Mouse (Mus musculus): ENCODE data around the gene Nprl3. TPM values are rescaled to one million over a fixed set of nuclear protein-coding genes. Genes with fewer than 3 reads are reported as not detected.

Gene Nprl3
- polyA plus RNA-seq, 1 experiment: 118 TPM

DNA sequence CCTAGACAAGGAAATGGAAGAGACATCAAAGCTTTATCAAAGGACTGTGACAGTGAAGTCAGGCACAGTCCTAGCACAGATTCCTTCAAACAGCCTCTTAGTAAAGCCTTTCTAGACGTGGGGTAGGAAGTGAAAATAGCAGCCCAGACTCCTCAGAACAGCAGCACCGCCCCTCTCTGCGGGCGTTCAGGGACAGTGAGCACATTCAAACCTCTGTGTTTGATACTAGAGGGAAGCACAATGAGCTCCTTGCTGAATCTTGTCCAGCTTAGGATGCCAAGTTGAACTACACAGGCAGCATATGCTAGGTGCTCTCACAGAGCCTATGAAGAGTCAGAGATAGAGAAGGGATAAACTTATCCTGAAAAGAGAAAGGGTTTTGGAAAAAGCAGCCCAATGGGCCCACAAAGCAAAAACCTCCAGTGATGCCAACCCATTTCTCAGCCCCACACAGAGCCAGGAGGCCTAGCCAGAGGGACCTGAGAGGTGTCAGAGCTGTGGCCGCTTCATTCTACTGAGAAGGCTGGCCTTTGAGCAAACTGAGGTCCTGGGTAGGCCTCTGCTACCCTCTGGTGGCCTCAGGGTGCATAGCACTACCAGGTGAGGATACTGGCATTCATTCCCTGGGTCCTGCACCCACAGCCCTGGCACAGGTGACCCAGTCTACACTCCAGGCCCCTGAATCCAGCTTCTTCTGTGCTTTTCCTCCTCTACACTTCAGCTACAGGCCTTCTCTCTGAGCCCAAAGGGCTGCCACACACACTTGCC lies 29.2 kb downstream of the Nprl3 start:
- no peak overlapping the region for H3K27ac ChIP-seq (ENCODE audit: control insufficient read depth, insufficient read depth, low read length)
- peak; percentile 93 for TF ChIP-seq CTCF (IDR thresholded peaks at IDR 0.05; ENCODE audit: borderline replicate concordance, control insufficient read depth, extremely low read depth, insufficient read depth, low read length, poor library complexity)
- TF ChIP-seq POLR2A (IDR thresholded peaks at IDR 0.05; ENCODE audit: control insufficient read depth, extremely low read depth, insufficient read depth, low read length, poor library complexity): no peak
- DNase-seq: peak; percentile 79
- H3K27me3 ChIP-seq (ENCODE audit: control insufficient read depth, insufficient read depth, low read length): no peaks in the 10 kb centered on the region
- H3K4me3 ChIP-seq (ENCODE audit: control insufficient read depth, insufficient read depth, low read length): no peak overlapping the region
- H3K4me1 ChIP-seq (replicated peaks; ENCODE audit: control insufficient read depth, insufficient read depth, low read length): no peaks in the 10 kb centered on the region; the same call in none of the 2 replicates
- WGBS: 82% methylated on average over 5 of the region's 5 CpGs
- H3K36me3 ChIP-seq (ENCODE audit: control insufficient read depth, insufficient read depth, low read length): peaks cover 8% of the 10 kb centered on the region

DNA sequence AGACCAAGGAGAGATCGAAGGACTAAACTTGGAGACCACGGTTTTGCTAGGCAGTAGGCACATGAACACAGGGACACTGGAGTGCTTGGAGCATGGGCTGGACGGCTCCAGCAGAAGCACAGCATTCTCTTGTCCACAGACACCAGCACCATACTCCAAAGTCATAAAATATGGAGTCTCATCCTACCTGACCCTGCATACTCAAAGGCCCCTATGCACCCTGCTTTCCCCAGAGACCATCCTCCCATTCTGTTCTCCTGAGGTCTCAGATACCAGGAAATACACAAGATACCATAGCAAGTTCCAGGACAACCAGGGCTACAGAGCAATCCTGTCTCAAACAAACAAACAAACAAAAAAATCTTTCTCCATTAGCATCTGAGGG lies 30.1 kb downstream of the Nprl3 start:
- 97% methylated on average over 3 of the region's 3 CpGs for WGBS
- Histone ChIP-seq H3K36me3 (ENCODE audit: control insufficient read depth, insufficient read depth, low read length) (peaks cover 10% of the 10 kb centered on the region), H3K27ac (ENCODE audit: control insufficient read depth, insufficient read depth, low read length) (no peak overlapping the region), H3K4me1 (replicated peaks; ENCODE audit: control insufficient read depth, insufficient read depth, low read length) (no peaks in the 10 kb centered on the region; the same call in 1 of the 2 replicates), H3K27me3 (ENCODE audit: control insufficient read depth, insufficient read depth, low read length) (no peaks in the 10 kb centered on the region), H3K4me3 (ENCODE audit: control insufficient read depth, insufficient read depth, low read length) (no peak overlapping the region)
- TF ChIP-seq POLR2A (IDR thresholded peaks at IDR 0.05; ENCODE audit: control insufficient read depth, extremely low read depth, insufficient read depth, low read length, poor library complexity): no peak
- no peak for TF ChIP-seq CTCF (IDR thresholded peaks at IDR 0.05; ENCODE audit: borderline replicate concordance, control insufficient read depth, extremely low read depth, insufficient read depth, low read length, poor library complexity)
- DNase-seq: no peak

DNA sequence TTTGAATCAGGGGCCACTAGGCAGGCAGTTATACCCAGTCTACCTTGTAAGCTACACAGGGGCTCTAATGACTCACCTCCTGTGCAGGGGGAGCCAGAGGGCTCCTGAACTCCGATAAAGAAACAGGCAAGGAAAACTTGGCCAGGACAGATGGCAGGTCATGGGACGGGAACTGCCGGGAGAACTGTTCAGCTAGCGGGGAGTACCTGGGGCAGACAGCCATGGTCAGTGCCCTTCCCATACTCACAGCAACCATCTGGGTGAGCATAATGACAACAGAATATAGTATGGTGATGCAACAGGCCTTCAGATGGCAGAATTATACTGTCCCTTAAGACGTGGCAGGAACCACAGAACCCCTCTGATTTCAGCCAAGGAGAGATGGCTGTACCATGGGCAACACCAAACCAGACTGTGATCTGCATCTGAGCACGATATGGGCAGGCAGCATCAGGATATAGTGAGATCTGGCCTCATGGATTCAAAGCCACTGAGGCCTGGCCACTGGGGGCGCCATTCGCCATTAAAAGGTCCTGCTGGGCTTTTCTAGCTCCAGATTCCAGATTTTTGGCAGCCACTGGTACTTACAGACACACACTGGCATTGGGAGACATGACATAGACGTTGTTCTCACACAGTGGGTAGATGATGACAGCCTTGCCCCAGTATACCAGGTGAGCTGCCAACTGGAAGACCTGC lies 30.6 kb downstream of the Nprl3 start:
- H3K36me3 ChIP-seq (ENCODE audit: control insufficient read depth, insufficient read depth, low read length): peaks cover 14% of the 10 kb centered on the region
- no peaks in the 10 kb centered on the region for H3K27me3 ChIP-seq (ENCODE audit: control insufficient read depth, insufficient read depth, low read length)
- WGBS: 88% methylated on average over 9 of the region's 9 CpGs
- peak; percentile 37 for DNase-seq
- TF ChIP-seq CTCF (IDR thresholded peaks at IDR 0.05; ENCODE audit: borderline replicate concordance, control insufficient read depth, extremely low read depth, insufficient read depth, low read length, poor library complexity) (peak; percentile 24; the same call in 1 of the 2 replicates), POLR2A (IDR thresholded peaks at IDR 0.05; ENCODE audit: control insufficient read depth, extremely low read depth, insufficient read depth, low read length, poor library complexity) (no peak)
- H3K4me1 ChIP-seq (replicated peaks; ENCODE audit: control insufficient read depth, insufficient read depth, low read length): no peaks in the 10 kb centered on the region; the same call in 1 of the 2 replicates
- no peak overlapping the region for H3K27ac ChIP-seq (ENCODE audit: control insufficient read depth, insufficient read depth, low read length)
- H3K4me3 ChIP-seq (ENCODE audit: control insufficient read depth, insufficient read depth, low read length): no peak overlapping the region

DNA sequence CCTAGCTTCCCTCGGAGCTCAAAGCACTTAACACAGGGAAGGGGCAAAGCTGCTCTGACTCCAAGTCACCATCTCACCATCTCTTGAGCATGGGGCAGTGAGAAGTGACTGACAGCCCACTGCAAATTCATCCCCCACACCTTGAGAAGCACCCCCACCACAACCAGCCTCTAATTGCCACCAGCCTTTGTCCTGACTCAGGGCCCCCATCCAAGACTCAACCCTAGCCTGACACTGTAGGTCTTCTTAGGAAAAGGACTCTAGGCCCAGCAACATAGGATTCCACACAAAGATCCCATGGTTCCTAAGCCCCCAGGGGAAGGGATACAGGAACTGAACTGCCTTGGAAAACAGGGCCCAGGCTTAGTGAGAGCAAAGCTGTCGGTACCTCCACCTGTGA lies 31.4 kb downstream of the Nprl3 start:
- no peak for DNase-seq
- Histone ChIP-seq H3K27me3 (ENCODE audit: control insufficient read depth, insufficient read depth, low read length) (no peaks in the 10 kb centered on the region), H3K4me3 (ENCODE audit: control insufficient read depth, insufficient read depth, low read length) (no peak overlapping the region), H3K36me3 (ENCODE audit: control insufficient read depth, insufficient read depth, low read length) (peaks cover 18% of the 10 kb centered on the region; the same call in 1 of the 2 replicates), H3K27ac (ENCODE audit: control insufficient read depth, insufficient read depth, low read length) (no peak overlapping the region), H3K4me1 (replicated peaks; ENCODE audit: control insufficient read depth, insufficient read depth, low read length) (no peaks in the 10 kb centered on the region; the same call in 1 of the 2 replicates)
- TF ChIP-seq CTCF (IDR thresholded peaks at IDR 0.05; ENCODE audit: borderline replicate concordance, control insufficient read depth, extremely low read depth, insufficient read depth, low read length, poor library complexity): no peak
- no peak for TF ChIP-seq POLR2A (IDR thresholded peaks at IDR 0.05; ENCODE audit: control insufficient read depth, extremely low read depth, insufficient read depth, low read length, poor library complexity)
- 97% methylated on average over 2 of the region's 2 CpGs for WGBS

DNA sequence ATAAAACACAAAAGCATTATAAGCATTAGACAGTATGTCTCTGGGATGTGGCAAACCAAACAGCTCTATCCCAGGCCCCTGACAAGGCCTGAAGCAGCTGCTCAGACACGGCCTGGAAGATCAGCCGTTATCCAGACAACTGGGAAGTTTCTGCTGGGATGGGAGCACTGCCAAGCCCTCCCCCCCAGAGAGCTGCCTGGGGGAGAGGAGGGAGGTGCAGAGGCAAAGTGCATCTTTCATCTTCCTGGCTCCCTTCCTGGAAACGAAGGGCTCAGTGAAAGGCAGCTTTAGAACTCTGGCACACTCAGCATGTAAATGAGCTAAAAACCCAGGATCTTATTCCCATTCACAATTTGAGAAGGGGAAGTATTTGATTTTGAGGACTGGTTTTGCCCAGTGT lies 31.9 kb downstream of the Nprl3 start:
- WGBS: 92% methylated on average over 3 of the region's 3 CpGs
- no peak for DNase-seq
- TF ChIP-seq POLR2A (IDR thresholded peaks at IDR 0.05; ENCODE audit: control insufficient read depth, extremely low read depth, insufficient read depth, low read length, poor library complexity) (no peak), CTCF (IDR thresholded peaks at IDR 0.05; ENCODE audit: borderline replicate concordance, control insufficient read depth, extremely low read depth, insufficient read depth, low read length, poor library complexity) (no peak)
- Histone ChIP-seq H3K4me3 (ENCODE audit: control insufficient read depth, insufficient read depth, low read length) (no peak overlapping the region), H3K36me3 (ENCODE audit: control insufficient read depth, insufficient read depth, low read length) (peaks cover 18% of the 10 kb centered on the region; the same call in 1 of the 2 replicates), H3K27me3 (ENCODE audit: control insufficient read depth, insufficient read depth, low read length) (no peaks in the 10 kb centered on the region), H3K4me1 (replicated peaks; ENCODE audit: control insufficient read depth, insufficient read depth, low read length) (no peaks in the 10 kb centered on the region; the same call in 1 of the 2 replicates), H3K27ac (ENCODE audit: control insufficient read depth, insufficient read depth, low read length) (no peak overlapping the region)

DNA sequence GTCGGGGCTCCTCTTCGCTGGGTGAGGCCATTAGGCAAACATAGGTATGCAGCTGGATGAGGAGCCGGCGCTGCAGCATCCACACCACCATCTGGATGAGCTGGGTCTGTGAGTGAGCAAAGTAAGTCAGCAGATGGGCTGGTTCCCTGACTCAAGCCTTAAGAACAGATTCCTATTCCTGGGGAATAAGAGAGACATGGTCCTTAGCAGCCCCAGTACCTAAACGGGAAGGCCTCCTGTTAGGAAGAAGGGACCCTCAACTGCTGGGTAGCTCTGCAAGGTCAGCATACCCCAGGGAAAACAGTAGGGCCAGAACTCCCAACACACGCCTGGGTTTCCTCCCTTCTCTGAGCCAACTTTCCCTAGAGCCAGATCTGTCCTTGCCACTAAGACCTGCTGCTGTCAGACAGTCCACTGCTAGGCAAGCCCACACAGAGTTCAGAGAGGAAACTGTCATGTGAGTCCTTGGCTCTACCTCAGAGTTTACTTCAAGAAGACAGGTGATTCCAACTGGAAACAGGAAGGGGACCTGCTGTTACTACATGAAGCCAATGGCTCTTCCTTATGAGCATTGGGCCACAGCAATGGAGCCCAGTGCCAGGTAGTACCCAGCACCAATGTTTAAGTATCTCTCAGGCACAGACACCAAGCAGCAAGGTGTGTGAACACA lies 32.6 kb downstream of the Nprl3 start:
- H3K27me3 ChIP-seq (ENCODE audit: control insufficient read depth, insufficient read depth, low read length): no peaks in the 10 kb centered on the region
- DNase-seq: no peak
- H3K4me3 ChIP-seq (ENCODE audit: control insufficient read depth, insufficient read depth, low read length): no peak overlapping the region
- H3K27ac ChIP-seq (ENCODE audit: control insufficient read depth, insufficient read depth, low read length): no peak overlapping the region
- no peak for TF ChIP-seq CTCF (IDR thresholded peaks at IDR 0.05; ENCODE audit: borderline replicate concordance, control insufficient read depth, extremely low read depth, insufficient read depth, low read length, poor library complexity)
- no peak for TF ChIP-seq POLR2A (IDR thresholded peaks at IDR 0.05; ENCODE audit: control insufficient read depth, extremely low read depth, insufficient read depth, low read length, poor library complexity)
- WGBS: 97% methylated on average over 6 of the region's 6 CpGs
- no peaks in the 10 kb centered on the region; the same call in 1 of the 2 replicates for H3K4me1 ChIP-seq (replicated peaks; ENCODE audit: control insufficient read depth, insufficient read depth, low read length)
- H3K36me3 ChIP-seq (ENCODE audit: control insufficient read depth, insufficient read depth, low read length): peaks cover 22% of the 10 kb centered on the region; the same call in 1 of the 2 replicates

All from thymus, adult 2 months (tissue).